Comparison of ENCODE assay signal across 27 mouse cellular contexts in genomic region chr3:129611626-129612025, GRCm38 (mm10).
DNase-seq lines count a peak whose midpoint lies in the region; ATAC-seq lines count a peak whose summit lies in the region.
"Had no signal": no experiment of that assay in that cellular context is flagged by ENCODE, and none has a peak within 500 bp of the region (broad histone marks: within the 10 kb centered on the region; RNA-seq: fewer than 3 reads in every experiment).

No protein-coding gene starts in this region.

- H3K36me3 ChIP-seq in forebrain, embryonic 12.5 days (replicated peaks) = peaks cover 19% of the 10 kb centered on the region
- no peaks in the 10 kb centered on the region; the same call in 1 of the 2 replicates for H3K36me3 ChIP-seq in forebrain, embryonic 11.5 days (ENCODE audit: control insufficient read depth, insufficient read depth, low read length)
- H3K36me3 ChIP-seq in intestine, embryonic 15.5 days = no peaks in the 10 kb centered on the region; the same call in 1 of the 2 replicates
- H3K36me3 ChIP-seq: hindbrain, embryonic 12.5 days had no signal

- 89% methylated on average over 8 of the region's 8 CpGs for WGBS in forebrain, embryonic 12.5 days
- 90% methylated on average over 8 of the region's 8 CpGs for WGBS in forebrain, embryonic 11.5 days
- 76% methylated on average over 8 of the region's 8 CpGs for WGBS in intestine, embryonic 15.5 days

- H3K9ac ChIP-seq in forebrain, embryonic 12.5 days = no peak overlapping the region
- H3K9ac ChIP-seq in forebrain, embryonic 11.5 days (ENCODE audit: low read length) = no peak overlapping the region
- H3K9ac ChIP-seq in intestine, embryonic 15.5 days = no peak overlapping the region
- H3K9ac ChIP-seq: embryonic facial prominence, embryonic 12.5 days; forebrain, embryonic 15.5 days; hindbrain, embryonic 12.5 days; liver, embryonic 13.5 days; lung, embryonic 14.5 days had no signal

- 0 out of 2 replicates have a peak overlapping the region, but pooled peaks have one; percentile 8 for H3K27ac ChIP-seq in forebrain, embryonic 12.5 days
- no peak overlapping the region for H3K27ac ChIP-seq in forebrain, embryonic 11.5 days (ENCODE audit: low read depth, low read length)
- H3K27ac ChIP-seq in intestine, embryonic 15.5 days = no peak overlapping the region
- H3K27ac ChIP-seq: embryonic facial prominence, embryonic 12.5 days; forebrain, embryonic 15.5 days; hindbrain, embryonic 12.5 days; hindbrain, postnatal 0 days; liver, embryonic 13.5 days had no signal

- DNase-seq in forebrain, embryonic 11.5 days (ENCODE audit: low spot score) = no peak
- peak; percentile 19 for DNase-seq in MN1 (ENCODE audit: low spot score)
- peak; percentile 71 for DNase-seq in fibroblast of lung, adult 2 months (ENCODE audit: low read depth)
- no peak for DNase-seq in cerebellum, postnatal 14 days
- DNase-seq: adrenal gland, postnatal 25 days; cerebellum, adult 18-20 months; cerebellum, postnatal 25 days; gastrocnemius, postnatal 36 days; kidney, adult 9 months; kidney, postnatal 10 days; layer of hippocampus, postnatal 36 days; left cerebral cortex, postnatal 4 days; liver, embryonic 13.5 days; lung, embryonic 14.5 days; right cerebral cortex, adult 18-20 months; right cerebral cortex, postnatal 4 days; thymus, adult 2 months; thymus, postnatal 4 days had no signal

- H3K9me3 ChIP-seq in forebrain, embryonic 12.5 days = no peaks in the 10 kb centered on the region
- no peaks in the 10 kb centered on the region for H3K9me3 ChIP-seq in forebrain, embryonic 11.5 days (ENCODE audit: control insufficient read depth, low read length)
- H3K9me3 ChIP-seq in intestine, embryonic 15.5 days = no peaks in the 10 kb centered on the region
- H3K9me3 ChIP-seq: embryonic facial prominence, embryonic 12.5 days; forebrain, embryonic 15.5 days; hindbrain, embryonic 12.5 days; liver, embryonic 13.5 days had no signal

- H3K4me3 ChIP-seq in forebrain, embryonic 12.5 days (replicated peaks) = no peak overlapping the region
- no peak overlapping the region for H3K4me3 ChIP-seq in forebrain, embryonic 11.5 days (ENCODE audit: low read depth, low read length)
- H3K4me3 ChIP-seq in intestine, embryonic 15.5 days (replicated peaks) = no peak overlapping the region
- H3K4me3 ChIP-seq: embryonic facial prominence, embryonic 12.5 days; forebrain, embryonic 15.5 days; hindbrain, embryonic 12.5 days; liver, embryonic 13.5 days had no signal

- H3K4me2 ChIP-seq in forebrain, embryonic 12.5 days = no peak overlapping the region
- no peak overlapping the region for H3K4me2 ChIP-seq in forebrain, embryonic 11.5 days (ENCODE audit: low read depth, low read length, severe bottlenecking)
- H3K4me2 ChIP-seq in intestine, embryonic 15.5 days (replicated peaks) = no peak overlapping the region
- H3K4me2 ChIP-seq: embryonic facial prominence, embryonic 12.5 days; forebrain, embryonic 15.5 days; hindbrain, embryonic 12.5 days; liver, embryonic 13.5 days; lung, embryonic 14.5 days; midbrain, embryonic 11.5 days had no signal

- no peak for ATAC-seq in forebrain, embryonic 12.5 days (ENCODE audit: low FRiP score)
- ATAC-seq in forebrain, embryonic 11.5 days (replicated peaks; ENCODE audit: low FRiP score) = no peak
- peak; percentile 49 for ATAC-seq in megakaryocyte progenitor cell, adult 5-6 weeks (replicated peaks; ENCODE audit: poor library complexity)
- ATAC-seq in intestine, embryonic 15.5 days = no peak
- ATAC-seq: forebrain, embryonic 15.5 days; midbrain, embryonic 16.5 days had no signal

- no peaks in the 10 kb centered on the region for H3K27me3 ChIP-seq in forebrain, embryonic 12.5 days
- H3K27me3 ChIP-seq in forebrain, embryonic 11.5 days (ENCODE audit: control insufficient read depth, insufficient read depth, low read length) = no peaks in the 10 kb centered on the region
- no peaks in the 10 kb centered on the region for H3K27me3 ChIP-seq in intestine, embryonic 15.5 days (replicated peaks)
- H3K27me3 ChIP-seq: embryonic facial prominence, embryonic 12.5 days; forebrain, embryonic 15.5 days; hindbrain, embryonic 12.5 days; liver, embryonic 13.5 days had no signal

- peaks cover 3% of the 10 kb centered on the region; the same call in 1 of the 2 replicates for H3K4me1 ChIP-seq in forebrain, embryonic 12.5 days
- H3K4me1 ChIP-seq in forebrain, embryonic 11.5 days (replicated peaks; ENCODE audit: control insufficient read depth, insufficient read depth, low read length) = no peaks in the 10 kb centered on the region
- no peaks in the 10 kb centered on the region for H3K4me1 ChIP-seq in intestine, embryonic 15.5 days (replicated peaks)

Comparison
In these comparisons a context has a peak if more than half of its experiments do, and no peak if none do; other contexts are left out.
1. DNase-seq: peak in MN1 (single experiment) and fibroblast of lung, adult 2 months (single experiment); none in forebrain, embryonic 11.5 days (single experiment) and cerebellum, postnatal 14 days (0 of 2).